Mouse (Mus musculus) embryonic facial prominence, embryonic 12.5 days (tissue): ENCODE results near the gene Pip4k2a. TPM values are rescaled to one million over a fixed set of nuclear protein-coding genes. Genes with fewer than 3 reads are reported as not detected.
A peak's percentile ranks its signal among the peaks of the same experiment; 100 is the strongest.

Experiments
- ATAC-seq: fragments of 200-750 bp; cut with Nextera tagmentation; 2 replicates; pipeline ENCODE4 v1.8.0; 2017; ENCODE audit not compliant: insufficient number of reproducible peaks, insufficient read depth, low FRiP score, low TSS enrichment
- H3K27ac ChIP-seq: fragments of 300-500 bp; sonication (generic); 2 replicates; pipeline ENCODE4 v1.5.1; 2016; ENCODE audit warnings: mild to moderate bottlenecking
- H3K27me3 ChIP-seq: fragments of 300-500 bp; sonication (generic); 2 replicates; pipeline ENCODE4 v1.6.1; 2016; ENCODE audit warnings: mild to moderate bottlenecking, moderate library complexity
- H3K36me3 ChIP-seq: fragments of 300-500 bp; sonication (generic); 2 replicates; pipeline ENCODE4 v1.6.1; 2016; ENCODE audit warnings: mild to moderate bottlenecking
- H3K4me1 ChIP-seq: fragments of 300-500 bp; sonication (generic); 2 replicates; pipeline ENCODE4 v1.6.1; 2016
- H3K4me2 ChIP-seq: fragments of 300-500 bp; sonication (generic); replicated peaks from 2 replicates; pipeline ENCODE4 v1.6.1; 2016; ENCODE audit warnings: mild to moderate bottlenecking, moderate library complexity
- H3K4me3 ChIP-seq: fragments of 300-500 bp; sonication (generic); 2 replicates; pipeline ENCODE4 v1.5.1; 2016; ENCODE audit warnings: mild to moderate bottlenecking
- H3K9ac ChIP-seq: fragments of 300-500 bp; sonication (generic); 2 replicates; pipeline ENCODE4 v1.6.1; 2016; ENCODE audit warnings: mild to moderate bottlenecking, moderate library complexity
- H3K9me3 ChIP-seq: fragments of 300-500 bp; sonication (generic); 2 replicates; pipeline ENCODE4 v1.6.1; 2016; ENCODE audit warnings: mild to moderate bottlenecking, moderate library complexity
- WGBS: fragments of 180-500 bp; shearing (Covaris S2); methylation state at CpG from one replicate; pipeline ENCODE4 v1.1.7; 2016; 5-methylcytosine and 5-hydroxymethylcytosine counted together
- polyA plus RNA-seq: library from polyadenylated mRNA; unstranded; fragments of >200 nt; fragmentation: Nextera tagmentation; extraction: Ambion mirVana; gene quantifications from 2 replicates; pipeline ENCODE4 v1.2.1, GENCODE M21; 2016

Gene Pip4k2a
- polyA plus RNA-seq, 1 experiment from 2014 or later, result 10.2 TPM

DNA sequence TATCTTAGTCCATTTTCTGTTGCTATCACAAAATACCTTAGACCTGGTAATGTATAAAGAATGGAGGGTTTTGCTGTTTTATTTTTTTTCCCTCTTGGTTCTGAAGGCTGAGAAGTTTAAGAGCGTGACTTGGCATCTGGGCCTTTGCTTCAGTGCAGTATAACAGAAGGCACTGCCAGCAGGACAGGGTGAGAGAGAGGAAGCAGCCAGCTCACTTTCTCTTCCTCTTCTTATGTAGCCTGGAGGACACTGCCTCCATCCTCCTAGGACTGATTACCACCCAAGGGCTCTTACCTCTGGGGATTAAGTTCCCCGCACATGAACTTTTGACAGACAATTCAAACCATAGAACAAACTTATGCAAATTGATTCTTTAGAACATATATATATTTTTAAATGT is 181.9 kb downstream of the Pip4k2a start:
- Histone ChIP-seq H3K4me1 (0 out of 2 replicates have a peak, but pooled peaks cover under 1% of the 10 kb centered on the region), H3K36me3 (no peaks in the 10 kb centered on the region), H3K9ac (no peak overlapping the region), H3K27ac (no peak overlapping the region), H3K4me2 (no peak overlapping the region), H3K27me3 (0 out of 2 replicates have a peak, but pooled peaks cover 2% of the 10 kb centered on the region), H3K9me3 (no peaks in the 10 kb centered on the region), H3K4me3 (no peak overlapping the region)
- 84% methylated on average over 2 of the region's 2 CpGs for WGBS
- no peak for ATAC-seq

DNA sequence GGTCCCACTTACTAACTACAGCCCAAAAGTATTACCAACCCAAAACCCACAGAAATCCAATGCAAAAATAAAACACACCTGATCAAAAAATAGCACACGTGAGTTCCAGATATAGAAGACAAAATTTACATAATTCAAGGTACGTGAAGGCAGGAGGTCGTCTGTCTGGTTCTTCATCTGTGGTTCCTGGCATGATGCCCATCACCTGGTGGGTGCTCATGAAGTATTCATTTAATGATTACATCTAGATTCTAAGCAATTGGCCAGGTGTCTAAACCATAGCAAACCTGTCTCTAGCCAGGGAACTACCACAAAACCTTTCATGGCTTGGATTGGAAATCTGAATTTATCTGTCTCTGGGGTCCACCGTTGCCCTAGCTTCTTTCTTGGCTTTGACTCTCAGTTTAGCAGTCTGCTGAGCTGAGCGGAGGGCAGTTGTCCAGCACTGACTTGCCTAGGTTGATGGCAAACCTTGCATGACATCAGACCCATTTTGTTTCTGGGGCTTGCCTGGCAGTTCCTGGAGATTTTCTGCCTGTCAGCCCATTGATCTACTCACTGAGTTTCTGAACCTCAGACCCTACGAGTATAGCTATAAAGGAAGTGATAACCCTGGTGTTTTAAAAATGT is 182.5 kb downstream of the Pip4k2a start:
- Histone ChIP-seq H3K9ac (no peak overlapping the region), H3K36me3 (no peaks in the 10 kb centered on the region), H3K4me2 (no peak overlapping the region), H3K27me3 (0 out of 2 replicates have a peak, but pooled peaks cover 2% of the 10 kb centered on the region), H3K4me3 (no peak overlapping the region), H3K27ac (no peak overlapping the region), H3K4me1 (no peaks in the 10 kb centered on the region), H3K9me3 (no peaks in the 10 kb centered on the region)
- no peak for ATAC-seq
- WGBS, result 78% methylated on average over 6 of the region's 6 CpGs

DNA sequence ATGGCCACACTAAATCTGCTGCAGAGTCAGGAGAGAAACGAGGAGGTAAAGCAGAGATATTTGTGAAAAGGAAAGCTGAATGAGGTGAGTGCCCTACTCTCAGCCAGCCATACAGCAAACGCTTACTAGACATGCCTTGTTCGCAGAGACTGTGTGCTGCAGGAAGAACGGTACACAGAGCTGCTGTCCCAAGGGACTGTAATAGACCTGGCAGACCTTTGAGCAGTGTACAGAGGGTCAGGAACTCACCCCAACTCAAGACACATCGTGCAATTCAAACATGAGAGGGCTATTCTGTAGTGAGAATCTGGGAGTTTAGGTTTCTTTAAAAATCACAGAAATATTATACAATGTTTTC is 183.5 kb downstream of the Pip4k2a start:
- Histone ChIP-seq H3K27ac (no peak overlapping the region), H3K9ac (no peak overlapping the region), H3K36me3 (no peaks in the 10 kb centered on the region), H3K4me2 (no peak overlapping the region), H3K9me3 (no peaks in the 10 kb centered on the region), H3K4me3 (no peak overlapping the region), H3K4me1 (no peaks in the 10 kb centered on the region), H3K27me3 (0 out of 2 replicates have a peak, but pooled peaks cover 2% of the 10 kb centered on the region)
- 25% methylated on average over 5 of the region's 5 CpGs for WGBS
- ATAC-seq, result no peak

DNA sequence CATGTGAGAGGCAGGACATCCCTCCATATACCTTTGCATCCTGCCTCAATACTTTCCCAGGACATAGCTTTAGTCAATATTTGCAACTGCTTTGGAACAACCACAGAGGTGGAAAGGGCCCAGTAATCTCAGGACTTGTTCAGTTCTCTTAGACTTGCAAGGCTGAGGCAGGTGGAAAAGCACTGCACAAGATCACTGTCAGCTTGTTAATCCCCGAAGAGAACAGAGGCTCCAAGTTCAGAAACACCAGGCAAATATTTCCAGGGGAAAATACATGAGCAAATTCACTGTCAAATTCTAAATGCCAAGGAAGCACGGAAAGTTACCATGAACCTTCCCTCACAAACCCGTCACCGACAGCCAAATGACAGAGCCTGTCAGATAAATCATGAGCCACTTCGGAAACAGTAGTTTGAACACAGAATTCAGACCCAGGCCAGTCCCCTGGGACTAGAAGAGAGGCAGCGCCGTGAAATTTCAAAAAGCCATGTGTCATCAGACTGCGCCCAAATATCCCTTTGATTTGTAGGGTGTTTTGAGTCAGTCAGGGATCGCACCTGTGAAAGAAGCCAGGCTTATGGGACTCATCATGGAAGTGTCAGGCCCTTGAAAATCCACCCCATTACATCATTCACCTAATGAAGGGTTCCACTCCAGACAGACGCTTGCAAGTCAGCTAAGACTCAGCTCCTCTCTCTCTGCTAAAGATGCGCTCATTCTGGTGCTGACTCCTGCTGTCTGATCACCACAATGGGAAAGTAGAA is 184.1 kb downstream of the Pip4k2a start:
- Histone ChIP-seq H3K9me3 (no peaks in the 10 kb centered on the region), H3K9ac (no peak overlapping the region), H3K4me3 (no peak overlapping the region), H3K27me3 (0 out of 2 replicates have a peak, but pooled peaks cover 2% of the 10 kb centered on the region), H3K4me2 (no peak overlapping the region), H3K36me3 (no peaks in the 10 kb centered on the region), H3K27ac (no peak overlapping the region), H3K4me1 (no peaks in the 10 kb centered on the region)
- no peak for ATAC-seq
- 65% methylated on average over 11 of the region's 11 CpGs for WGBS

DNA sequence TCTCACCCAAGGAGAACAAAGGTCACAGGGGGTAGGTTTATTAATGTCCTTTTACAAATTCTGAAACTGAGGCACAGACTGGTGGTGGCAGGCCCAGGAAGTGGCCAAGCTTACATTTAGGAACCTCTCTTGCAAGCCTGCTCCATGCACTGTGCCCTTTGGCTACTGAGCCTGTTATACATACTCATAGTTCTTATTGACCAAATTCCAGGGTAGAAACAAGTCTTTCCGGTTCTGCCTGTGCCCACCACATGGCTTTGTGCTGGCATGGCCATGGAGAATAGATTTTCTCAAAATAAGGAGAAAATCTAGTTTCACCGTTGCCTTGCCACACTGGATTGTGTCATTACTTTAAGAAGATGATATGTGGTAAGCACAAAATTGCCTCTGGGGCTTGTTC is 190.0 kb downstream of the Pip4k2a start:
- Histone ChIP-seq H3K4me2 (no peak overlapping the region), H3K9me3 (no peaks in the 10 kb centered on the region), H3K4me3 (no peak overlapping the region), H3K27ac (no peak overlapping the region), H3K27me3 (peaks cover 11% of the 10 kb centered on the region), H3K9ac (no peak overlapping the region), H3K4me1 (no peaks in the 10 kb centered on the region), H3K36me3 (no peaks in the 10 kb centered on the region)
- 28% methylated on average over 2 of the region's 2 CpGs for WGBS
- ATAC-seq, result no peak

DNA sequence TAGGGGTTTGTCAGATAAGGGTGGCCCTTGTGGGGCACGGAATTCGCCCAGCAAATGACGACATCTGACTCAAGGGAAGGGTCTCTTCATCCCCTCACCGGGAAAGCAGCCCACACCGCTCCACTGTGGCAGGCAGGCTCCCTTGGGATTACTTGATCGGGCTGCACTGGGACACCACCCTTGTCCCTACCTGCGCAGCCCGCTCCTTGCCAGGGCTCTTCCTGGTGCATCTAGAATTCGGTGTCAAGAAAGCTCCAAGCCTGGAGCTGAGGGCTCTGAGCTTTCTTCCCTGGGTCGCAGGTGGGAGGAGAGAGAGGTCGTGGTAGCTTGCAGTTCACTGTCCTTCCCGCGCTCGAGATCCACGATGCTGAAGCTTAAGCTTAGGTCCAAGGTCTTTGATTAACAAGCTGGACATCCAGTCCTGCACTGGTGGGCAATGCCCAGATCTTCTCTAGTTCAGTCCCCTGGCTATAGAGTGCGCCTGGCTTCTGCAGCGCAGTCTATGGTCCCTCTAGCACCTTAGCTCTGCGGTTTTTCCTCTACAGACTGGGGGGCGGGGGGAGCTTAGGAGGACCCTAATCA is 196.6 kb downstream of the Pip4k2a start:
- peak; percentile 58; the same call in 1 of the 2 replicates for ATAC-seq

DNA sequence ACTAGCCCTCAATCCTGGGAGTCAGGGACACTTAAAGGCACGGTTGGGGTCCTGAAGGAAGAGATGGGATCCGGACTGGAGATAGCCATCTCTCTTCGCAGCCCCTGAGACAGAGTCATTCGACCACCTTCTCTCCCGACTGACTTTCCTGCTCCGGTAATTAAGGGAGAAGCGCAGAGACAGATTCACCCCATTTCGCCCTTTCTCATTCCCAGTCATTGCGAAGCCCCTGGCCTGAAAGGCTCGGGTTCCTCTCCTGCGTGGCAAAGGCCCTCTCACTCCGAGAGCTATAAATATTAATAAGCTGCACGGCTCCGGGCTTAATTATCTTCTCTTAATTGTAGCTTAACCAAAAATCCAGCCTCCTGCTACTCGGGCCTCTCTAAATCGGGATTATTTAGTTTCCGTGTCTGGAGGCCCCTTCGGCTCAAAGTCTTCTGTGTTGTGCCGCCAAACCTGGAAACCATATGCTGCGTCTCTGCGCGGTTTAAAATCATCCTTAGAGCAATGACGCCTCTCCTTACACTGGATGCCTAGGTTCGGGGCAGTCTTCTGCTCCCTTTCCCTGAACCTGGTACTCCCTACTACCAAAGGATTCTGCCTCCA is 197.2 kb downstream of the Pip4k2a start:
- H3K27me3 ChIP-seq, result peaks cover 52% of the 10 kb centered on the region
- H3K9me3 ChIP-seq, result no peaks in the 10 kb centered on the region
- H3K4me1 ChIP-seq, result peaks cover 25% of the 10 kb centered on the region
- H3K27ac ChIP-seq, result no peak overlapping the region
- peak overlapping the region; percentile 38 for H3K4me3 ChIP-seq
- H3K4me2 ChIP-seq, result peak overlapping the region; percentile 83
- no peak for ATAC-seq
- peak overlapping the region; percentile 45 for H3K9ac ChIP-seq
- H3K36me3 ChIP-seq, result no peaks in the 10 kb centered on the region
- 1% methylated on average over 24 of the region's 24 CpGs for WGBS

More for the DNA sequence above, 196.6 kb downstream of the Pip4k2a start:
- Histone ChIP-seq H3K4me2 (peak overlapping the region; percentile 83), H3K4me1 (peaks cover 25% of the 10 kb centered on the region), H3K27me3 (peaks cover 52% of the 10 kb centered on the region), H3K36me3 (no peaks in the 10 kb centered on the region), H3K9ac (no peak overlapping the region; the same call in 1 of the 2 replicates), H3K9me3 (no peaks in the 10 kb centered on the region), H3K4me3 (peak overlapping the region; percentile 38), H3K27ac (no peak overlapping the region)
- WGBS, result 3% methylated on average over 19 of the region's 19 CpGs

DNA sequence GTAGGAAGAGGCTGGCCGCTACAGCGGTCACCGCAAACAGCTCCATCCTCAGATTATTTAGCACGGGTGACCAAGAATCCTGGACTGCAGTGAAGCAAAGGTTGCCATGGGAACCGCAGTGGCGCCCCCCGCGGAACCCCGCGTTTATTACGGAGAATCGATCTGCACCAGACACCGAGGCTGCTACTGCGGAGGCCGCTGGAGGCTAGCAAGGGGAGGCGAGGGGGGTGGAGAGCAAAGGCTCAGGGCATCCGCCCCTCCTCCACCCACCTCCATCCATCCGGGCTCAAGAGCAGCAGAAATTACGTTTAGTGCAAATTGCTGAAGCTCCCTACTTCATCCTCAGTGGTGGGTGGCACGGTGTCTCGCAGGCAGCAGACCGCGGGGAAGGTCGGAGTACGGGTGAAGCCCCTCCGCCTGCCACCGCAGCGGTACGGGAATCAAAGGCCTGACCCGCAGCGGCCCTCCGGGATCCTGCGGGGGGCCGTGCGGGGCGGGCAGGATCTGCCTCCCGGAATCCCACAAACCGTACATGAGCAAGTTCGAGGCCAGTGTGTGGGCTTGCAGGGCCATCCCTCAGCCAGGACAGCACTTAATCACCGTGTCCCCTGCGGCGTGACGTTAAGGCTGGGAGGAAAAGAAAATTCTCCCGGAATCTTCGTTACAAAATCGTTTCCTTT is 197.8 kb downstream of the Pip4k2a start:
- H3K9ac ChIP-seq, result peak overlapping the region; percentile 45
- peak; percentile 75 for ATAC-seq
- no peaks in the 10 kb centered on the region for H3K36me3 ChIP-seq
- peak overlapping the region; percentile 83 for H3K4me2 ChIP-seq
- WGBS, result under 1% methylated on average over 46 of the region's 46 CpGs
- H3K27me3 ChIP-seq, result peaks cover 52% of the 10 kb centered on the region
- no peak overlapping the region for H3K27ac ChIP-seq
- H3K4me3 ChIP-seq, result peak overlapping the region; percentile 38
- peaks cover 25% of the 10 kb centered on the region for H3K4me1 ChIP-seq
- no peaks in the 10 kb centered on the region for H3K9me3 ChIP-seq

DNA sequence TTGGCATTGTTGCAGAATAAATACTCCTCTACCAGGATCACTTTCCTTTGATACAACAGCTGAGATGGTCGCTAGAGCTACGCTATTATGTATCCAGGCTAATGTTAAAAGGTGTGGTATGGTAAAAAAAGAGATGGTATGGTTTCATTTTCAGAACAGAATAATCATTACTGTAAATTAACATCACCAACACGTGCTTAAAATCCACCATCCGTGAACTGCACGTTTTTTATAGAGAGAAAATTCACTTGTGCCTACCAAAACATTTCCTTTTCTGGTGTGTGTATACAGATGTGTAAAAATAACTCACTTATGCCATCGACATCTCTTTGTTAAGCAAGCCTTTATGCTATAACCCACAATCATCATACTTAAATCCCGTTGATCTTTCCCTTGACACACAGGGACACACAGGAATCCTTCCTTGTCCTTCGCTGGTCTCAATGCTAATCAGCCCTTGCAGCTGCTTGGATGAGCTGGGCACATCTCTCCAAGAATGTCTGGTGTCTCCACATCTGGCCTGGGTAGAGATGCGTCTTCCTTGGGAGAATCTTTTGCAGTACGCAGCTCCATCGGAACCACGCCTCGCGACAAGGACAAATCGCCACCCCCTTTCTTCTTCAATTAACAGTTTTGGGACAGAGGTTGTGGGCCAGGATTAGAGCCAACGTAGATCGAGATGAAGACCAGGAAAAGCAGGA is 198.5 kb downstream of the Pip4k2a start:
- Histone ChIP-seq H3K9me3 (no peaks in the 10 kb centered on the region), H3K36me3 (no peaks in the 10 kb centered on the region), H3K27ac (no peak overlapping the region), H3K4me3 (peak overlapping the region; percentile 38), H3K4me2 (peak overlapping the region; percentile 83), H3K27me3 (peaks cover 52% of the 10 kb centered on the region), H3K9ac (no peak overlapping the region), H3K4me1 (peaks cover 25% of the 10 kb centered on the region)
- 10% methylated on average over 17 of the region's 17 CpGs for WGBS
- ATAC-seq, result no peak

DNA sequence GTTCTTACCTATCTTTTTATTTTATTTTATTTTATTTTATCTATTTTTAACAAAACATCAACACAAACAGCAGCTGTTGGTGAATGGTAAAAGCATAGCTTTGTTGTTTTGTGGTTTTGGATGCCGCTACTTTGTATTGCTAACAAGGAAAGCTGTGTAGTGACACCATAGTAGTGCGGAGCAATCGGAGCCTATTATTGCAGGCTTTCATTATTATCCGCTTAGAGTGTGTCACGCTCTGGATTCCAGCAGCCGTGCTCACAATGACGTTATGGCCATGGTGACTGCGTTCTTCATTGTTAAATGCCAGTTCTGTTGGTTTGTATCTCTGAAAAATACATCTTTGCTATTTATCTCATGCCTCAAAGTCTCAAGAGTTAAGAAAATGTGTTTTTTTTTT is 200.2 kb downstream of the Pip4k2a start:
- Histone ChIP-seq H3K4me2 (no peak overlapping the region), H3K4me3 (no peak overlapping the region), H3K27ac (no peak overlapping the region), H3K4me1 (peaks cover 25% of the 10 kb centered on the region), H3K9ac (no peak overlapping the region), H3K9me3 (no peaks in the 10 kb centered on the region), H3K27me3 (peaks cover 40% of the 10 kb centered on the region), H3K36me3 (no peaks in the 10 kb centered on the region)
- 53% methylated on average over 8 of the region's 8 CpGs for WGBS
- no peak for ATAC-seq

DNA sequence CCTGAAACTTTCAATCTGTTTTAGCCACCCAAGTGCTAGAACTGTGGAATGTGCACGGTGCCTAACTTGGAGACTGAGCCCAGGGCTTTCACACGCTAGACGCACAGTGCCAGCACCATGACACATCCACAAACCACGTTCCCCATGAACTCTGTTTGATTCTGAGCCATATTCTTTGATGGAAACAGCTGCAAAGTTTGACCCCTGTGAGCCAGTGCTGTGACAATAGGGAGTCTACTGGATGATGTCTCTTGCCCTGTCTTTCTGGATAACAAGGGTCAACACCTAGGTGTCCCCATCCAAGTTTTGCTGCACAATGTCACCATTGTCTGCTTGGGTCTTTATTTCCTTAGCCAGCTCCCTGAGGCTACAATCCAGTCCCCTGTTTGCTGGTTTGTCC is 203.7 kb downstream of the Pip4k2a start:
- peaks cover 7% of the 10 kb centered on the region; the same call in 1 of the 2 replicates for H3K27me3 ChIP-seq
- no peaks in the 10 kb centered on the region for H3K4me1 ChIP-seq
- no peak overlapping the region for H3K4me2 ChIP-seq
- H3K9me3 ChIP-seq, result no peaks in the 10 kb centered on the region
- no peak overlapping the region for H3K4me3 ChIP-seq
- H3K36me3 ChIP-seq, result no peaks in the 10 kb centered on the region
- no peak overlapping the region for H3K27ac ChIP-seq
- no peak overlapping the region for H3K9ac ChIP-seq
- no peak for ATAC-seq
- WGBS, result 59% methylated on average over 4 of the region's 4 CpGs
